Mouse (Mus musculus) brain, adult 10 weeks (tissue): ENCODE measurements around the gene Gmppa. TPM values are rescaled to one million over a fixed set of nuclear protein-coding genes. Genes with fewer than 3 reads are reported as not detected.

Experiments used
- polyA plus RNA-seq: library from polyadenylated mRNA; stranded (reverse); fragments of 350-450 nt; fragmentation: Illumina TruSeq; extraction: RNeasy Lipid Tissue Mini Kit (QIAGEN cat#74804); gene quantifications from one replicate; pipeline ENCODE4 v1.2.3, GENCODE M21; 2015; ENCODE audit warnings: low read depth, low replicate concordance

Gmppa gene
- 61.1 TPM for polyA plus RNA-seq

DNA sequence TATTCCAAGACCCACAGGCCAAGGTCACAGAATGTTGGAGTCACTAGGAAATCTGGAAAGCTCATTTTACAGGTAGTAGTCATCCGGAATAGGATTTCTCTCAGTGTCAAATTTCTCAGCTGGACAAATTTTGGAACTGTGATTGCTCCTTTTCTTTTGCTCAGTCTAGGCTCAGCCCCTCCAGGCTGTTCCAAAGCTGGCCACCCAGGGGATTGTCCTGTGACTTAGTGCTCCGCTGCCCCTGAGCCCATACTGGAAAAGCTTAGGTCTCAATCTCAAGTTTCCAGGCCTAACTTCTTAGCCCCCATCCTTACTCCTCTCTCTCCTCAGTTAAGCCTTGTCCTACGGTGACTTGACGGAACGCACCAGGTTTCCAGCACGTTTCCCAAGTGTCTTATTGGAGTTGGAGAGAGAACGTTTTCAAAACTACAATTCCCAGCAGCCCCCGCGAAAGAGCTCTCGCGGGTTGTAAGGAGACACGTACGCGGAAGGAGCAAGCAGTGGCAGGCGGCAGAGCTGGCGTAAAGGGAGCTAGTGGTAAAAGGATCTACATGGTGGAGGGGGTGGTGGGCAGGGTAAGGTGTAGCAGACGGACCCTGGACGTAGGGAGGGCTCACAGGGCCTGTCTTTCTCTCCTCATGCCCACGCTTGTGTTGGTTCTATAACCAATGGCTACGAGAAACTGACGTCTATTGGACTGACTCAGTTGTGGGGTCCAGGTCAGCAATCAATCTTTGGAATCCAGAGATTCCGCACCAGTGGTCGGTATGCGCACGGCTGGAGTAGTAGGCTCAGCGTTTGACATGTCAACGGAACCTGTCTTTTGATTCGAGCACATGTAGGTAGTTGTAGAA lies at the start of gene Gmppa:
Gene Gmppa (plus strand): TSS at position 456 of the 854 bp plus-strand sequence.

DNA sequence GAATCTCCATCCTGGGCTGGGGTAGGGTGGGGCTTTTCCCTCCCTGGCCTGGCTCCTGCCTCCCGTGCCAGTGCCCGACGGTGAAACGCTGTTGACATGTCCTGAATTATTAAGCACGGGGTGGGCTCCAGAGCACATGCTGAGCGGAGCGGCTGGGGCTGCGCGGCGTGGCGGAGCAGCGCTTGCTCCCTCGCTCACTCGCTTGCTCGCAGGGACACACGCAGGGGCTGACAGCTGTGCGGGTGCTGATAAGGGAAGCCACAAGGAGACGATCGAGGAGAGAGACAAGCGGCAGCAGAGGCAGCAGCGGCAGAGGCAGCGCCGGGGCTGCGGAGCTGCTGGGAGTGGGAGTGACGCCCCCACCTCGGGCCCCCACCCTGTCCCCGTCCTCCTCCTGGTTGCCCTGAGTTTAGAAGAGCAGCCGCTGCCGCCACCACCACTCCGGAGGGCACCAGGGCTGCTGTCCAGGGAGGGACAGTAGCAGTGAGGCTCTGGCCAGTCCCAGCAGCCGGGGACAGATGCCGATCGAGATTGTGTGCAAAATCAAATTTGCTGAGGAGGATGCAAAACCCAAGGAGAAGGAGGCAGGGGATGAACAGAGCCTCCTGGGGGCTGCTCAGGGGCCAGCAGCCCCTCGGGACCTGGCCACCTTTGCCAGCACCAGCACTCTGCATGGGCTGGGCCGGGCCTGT lies 14.7 kb downstream of the Gmppa start, which contains the start of gene Asic4:
Gene Asic4 (plus strand): TSS at position 123 of the 692 bp plus-strand sequence.

DNA sequence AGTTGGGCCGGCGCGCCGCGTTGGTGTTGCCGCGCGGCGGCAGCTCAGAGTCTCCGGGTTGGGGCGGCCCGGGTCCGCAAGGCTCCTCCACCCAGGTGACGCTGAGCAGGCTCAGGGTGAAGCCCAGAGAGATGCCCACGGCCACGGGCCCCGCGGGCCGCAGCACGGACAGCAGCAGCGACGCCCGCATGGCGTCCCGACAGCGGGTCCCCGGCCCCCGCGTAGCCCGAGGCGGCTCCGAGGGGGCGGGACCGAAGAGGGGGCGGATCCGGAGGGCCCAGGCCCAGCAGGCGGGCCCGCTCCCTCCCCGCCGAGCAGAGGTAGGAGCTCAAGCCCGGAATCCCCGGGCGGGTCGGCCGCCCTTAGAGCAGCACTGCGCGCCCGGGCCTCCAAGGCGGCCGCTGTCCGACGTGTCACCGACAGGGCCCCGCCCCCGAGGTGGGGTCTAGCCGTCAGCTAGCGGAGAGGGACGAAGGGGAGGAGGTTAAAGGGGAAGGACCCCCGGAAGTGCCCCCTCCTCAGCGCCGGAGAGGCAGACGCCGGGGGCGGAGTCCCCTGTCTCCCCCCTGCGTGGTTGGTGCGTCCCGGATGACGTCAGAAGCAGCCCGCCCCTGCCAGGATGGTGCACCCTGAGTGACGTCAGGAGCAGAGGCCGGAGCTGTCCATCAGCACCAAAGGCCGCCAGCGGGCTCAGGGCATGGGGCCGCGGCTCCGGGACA lies 43.3 kb downstream of the Gmppa start, which contains the start of the genes Chpf and Tmem198:
Gene Chpf (minus strand): TSS at position 392 of the 719 bp plus-strand sequence.
Gene Tmem198 (plus strand): TSS at position 617 of the 719 bp plus-strand sequence.

Other genes starting within 250 kb of the Gmppa start
- 23.9 TPM for gene Ankzf1, start 243.8 kb upstream of the Gmppa start, polyA plus RNA-seq
- gene Atg9a, start 243.7 kb upstream of the Gmppa start, polyA plus RNA-seq: 87.2 TPM
- 9.7 TPM for gene Glb1l, start 225.1 kb upstream of the Gmppa start, polyA plus RNA-seq
- gene Stk16, start 225.1 kb upstream of the Gmppa start, polyA plus RNA-seq: 131 TPM
- gene Tuba4a, start 216.1 kb upstream of the Gmppa start, polyA plus RNA-seq: 815 TPM
- not detected for gene A630095N17Rik, start 203.8 kb upstream of the Gmppa start, polyA plus RNA-seq
- gene Dnajb2, start 199.5 kb upstream of the Gmppa start, polyA plus RNA-seq: 126 TPM
- gene Ptprn, start 171.4 kb upstream of the Gmppa start, polyA plus RNA-seq: 334 TPM
- gene Resp18, start 157.5 kb upstream of the Gmppa start, polyA plus RNA-seq: 298 TPM
- gene Dnpep, start 117.9 kb upstream of the Gmppa start, polyA plus RNA-seq: 71.3 TPM
- gene Des, start 75.6 kb upstream of the Gmppa start, polyA plus RNA-seq: 2.4 TPM
- gene Speg, start 60.6 kb upstream of the Gmppa start, polyA plus RNA-seq: 92.7 TPM
- gene Asic4, start 14.5 kb downstream of the Gmppa start, polyA plus RNA-seq: 22.7 TPM
- 55.1 TPM for gene Chpf, start 43.4 kb downstream of the Gmppa start, polyA plus RNA-seq
- 55.6 TPM for gene Tmem198, start 43.6 kb downstream of the Gmppa start, polyA plus RNA-seq
- gene Obsl1, start 70.5 kb downstream of the Gmppa start, polyA plus RNA-seq: 14.5 TPM
- 24.9 TPM for gene Inha, start 71.1 kb downstream of the Gmppa start, polyA plus RNA-seq
- gene Stk11ip, start 85.6 kb downstream of the Gmppa start, polyA plus RNA-seq: 21.0 TPM
- gene Slc4a3, start 110.3 kb downstream of the Gmppa start, polyA plus RNA-seq: 76.2 TPM